Mouse (Mus musculus) intestine, embryonic 14.5 days (tissue): ENCODE measurements around the gene Dmrt2. TPM values are rescaled to one million over a fixed set of nuclear protein-coding genes. Genes with fewer than 3 reads are reported as not detected.

ENCODE experiments used
- polyA plus RNA-seq: library from polyadenylated mRNA; unstranded; fragments of >200 nt; fragmentation: Nextera tagmentation; extraction: Ambion mirVana; gene quantifications from 2 replicates; pipeline ENCODE4 v1.2.1, GENCODE M21; 2014

Gene Dmrt2
- polyA plus RNA-seq, 1 experiment from 2014 or later: 0.18 TPM

Other genes with a start within 250 kb of the Dmrt2 start
- not detected in 2 replicates for gene Dmrt1, start 166.8 kb upstream of the Dmrt2 start, polyA plus RNA-seq
- 0.45 and 0.69 TPM in 2 replicates for gene Dmrt3, start 62.1 kb upstream of the Dmrt2 start, polyA plus RNA-seq